Mouse (Mus musculus) thymus, adult 2 months (tissue): ENCODE results near the gene Plcl1. TPM values are rescaled to one million over a fixed set of nuclear protein-coding genes. Genes with fewer than 3 reads are reported as not detected.
"Not testable (repeated sequence)": the region's sequence is repeated elsewhere in the genome, so short reads cannot be mapped to it uniquely, and the experiment has no call there.

Experiments
- DNase-seq: peaks from one replicate; pipeline ENCODE4 v3.0.0; 2021
- H3K27ac ChIP-seq: fragments of 200-500 bp; 2 replicates; pipeline ENCODE4 v1.5.1; 2012; ENCODE audit warnings: low read length, control low read depth; ENCODE audit not compliant: control insufficient read depth, insufficient read depth
- H3K27me3 ChIP-seq: fragments of 200-500 bp; 2 replicates; pipeline ENCODE4 v1.6.1; 2012; ENCODE audit warnings: mild to moderate bottlenecking, low read length, moderate library complexity, mixed read lengths; ENCODE audit not compliant: control insufficient read depth, insufficient read depth
- H3K36me3 ChIP-seq: fragments of 200-500 bp; 2 replicates; pipeline ENCODE4 v1.6.1; 2012; ENCODE audit warnings: mild to moderate bottlenecking, low read length, moderate library complexity; ENCODE audit not compliant: control insufficient read depth, insufficient read depth
- H3K4me1 ChIP-seq: fragments of 200-500 bp; replicated peaks from 2 replicates; pipeline ENCODE4 v1.6.1; 2012; ENCODE audit warnings: low read length; ENCODE audit not compliant: control insufficient read depth, insufficient read depth
- H3K4me3 ChIP-seq: fragments of 200-500 bp; 2 replicates; pipeline ENCODE4 v1.5.1; 2012; ENCODE audit warnings: mild to moderate bottlenecking, low read length, control low read depth, moderate library complexity; ENCODE audit not compliant: control insufficient read depth, insufficient read depth
- CTCF ChIP-seq: fragments of 200-500 bp; IDR thresholded peaks from 2 replicates; pipeline ENCODE4 v1.5.1; 2012; ENCODE audit warnings: mild to moderate bottlenecking, control low read depth, low read length, moderate library complexity, borderline replicate concordance; ENCODE audit not compliant: control insufficient read depth, poor library complexity, insufficient read depth; ENCODE audit errors: extremely low read depth
- POLR2A ChIP-seq: fragments of 200-500 bp; IDR thresholded peaks from 2 replicates; pipeline ENCODE4 v1.6.1; 2012; ENCODE audit warnings: mild to moderate bottlenecking, low read length, control low read depth, moderate library complexity; ENCODE audit not compliant: control insufficient read depth, poor library complexity, insufficient read depth; ENCODE audit errors: extremely low read depth
- WGBS: fragments of 180-500 bp; shearing (Covaris S2); methylation state at CpG from one replicate; pipeline ENCODE4 v1.1.7; 2018; 5-methylcytosine and 5-hydroxymethylcytosine counted together
- polyA plus RNA-seq: library from polyadenylated mRNA; depleted of rRNA; stranded (reverse); fragments of >200 nt; gene quantifications from 2 replicates; pipeline ENCODE4 v1.2.3, GENCODE M21; 2012

Plcl1 gene
- polyA plus RNA-seq, 1 experiment = 2.7 TPM

DNA sequence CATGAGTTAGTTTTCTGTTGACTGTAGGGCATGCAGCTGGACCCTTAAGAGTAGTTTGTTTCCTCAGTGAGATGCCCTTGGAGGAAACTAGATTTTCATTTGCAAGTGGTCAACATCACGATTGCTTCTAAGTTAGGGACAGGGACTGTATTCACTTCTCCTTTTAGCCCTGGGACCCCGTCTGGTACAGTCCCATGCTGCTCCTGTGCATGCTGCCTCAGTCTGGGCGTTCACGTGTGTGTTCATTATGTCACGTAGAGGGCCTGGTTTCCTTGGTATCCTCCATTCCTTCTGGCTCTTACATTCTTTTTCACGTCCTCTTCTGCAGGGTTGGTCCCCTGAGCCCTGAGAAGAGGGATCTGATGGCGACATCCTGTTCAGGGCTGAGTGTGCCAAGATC, 69.3 kb downstream of the Plcl1 start:
- Histone ChIP-seq H3K4me1 (no peaks in the 10 kb centered on the region), H3K4me3 (no peak overlapping the region), H3K36me3 (no peaks in the 10 kb centered on the region), H3K27ac (no peak overlapping the region), H3K27me3 (no peaks in the 10 kb centered on the region)
- WGBS = 89% methylated on average over 7 of the region's 7 CpGs
- DNase-seq = no peak
- no peak for TF ChIP-seq POLR2A
- TF ChIP-seq CTCF = no peak

DNA sequence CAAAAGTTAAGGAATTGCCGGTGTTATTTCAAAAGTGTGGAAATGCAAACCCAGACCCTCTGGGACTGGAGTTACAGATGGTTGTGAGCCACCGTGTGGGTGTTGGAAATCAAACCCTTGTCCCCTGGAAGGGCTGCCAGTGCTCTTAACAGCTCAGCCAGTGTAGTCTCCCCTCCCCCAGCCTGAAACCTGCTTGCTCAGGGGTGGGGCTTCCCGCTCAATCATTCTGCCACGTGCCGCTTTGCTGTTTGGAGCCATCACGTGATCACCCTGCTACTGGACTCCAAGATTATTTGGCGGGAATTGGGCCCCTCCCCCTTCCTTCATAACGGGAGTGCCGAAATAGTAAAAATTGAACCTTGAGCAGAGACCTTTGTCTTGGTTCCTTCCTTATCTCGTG, 81.7 kb downstream of the Plcl1 start:
- peak; percentile 4 for DNase-seq
- WGBS = 93% methylated on average over 10 of the region's 10 CpGs

GRCm38 (mm10) chr1:55488261-55488660, 82.5 kb downstream of the Plcl1 start:
- no peaks in the 10 kb centered on the region for H3K27me3 ChIP-seq
- 72% methylated on average over 2 of the region's 2 CpGs for WGBS
- TF ChIP-seq CTCF (no peak), POLR2A (no peak)
- H3K27ac ChIP-seq = no peak overlapping the region
- H3K4me3 ChIP-seq = no peak overlapping the region
- H3K4me1 ChIP-seq = no peaks in the 10 kb centered on the region
- DNase-seq = no peak
- H3K36me3 ChIP-seq = no peaks in the 10 kb centered on the region

More for the DNA sequence above, 81.7 kb downstream of the Plcl1 start:
- not testable (repeated sequence) for H3K27me3 ChIP-seq, H3K27ac ChIP-seq, H3K4me1 ChIP-seq, H3K36me3 ChIP-seq, H3K4me3 ChIP-seq

- H3K27me3 ChIP-seq = no peaks in the 10 kb centered on the region
- H3K4me1 ChIP-seq = no peaks in the 10 kb centered on the region
- WGBS = 80% methylated on average over 6 of the region's 6 CpGs
- TF ChIP-seq POLR2A (no peak), CTCF (no peak)
- H3K36me3 ChIP-seq = no peaks in the 10 kb centered on the region
- H3K27ac ChIP-seq = no peak overlapping the region
- DNase-seq = no peak
- H3K4me3 ChIP-seq = no peak overlapping the region
Observed at GRCm38 (mm10) chr1:55489355-55489754, 83.6 kb downstream of the Plcl1 start.

DNA sequence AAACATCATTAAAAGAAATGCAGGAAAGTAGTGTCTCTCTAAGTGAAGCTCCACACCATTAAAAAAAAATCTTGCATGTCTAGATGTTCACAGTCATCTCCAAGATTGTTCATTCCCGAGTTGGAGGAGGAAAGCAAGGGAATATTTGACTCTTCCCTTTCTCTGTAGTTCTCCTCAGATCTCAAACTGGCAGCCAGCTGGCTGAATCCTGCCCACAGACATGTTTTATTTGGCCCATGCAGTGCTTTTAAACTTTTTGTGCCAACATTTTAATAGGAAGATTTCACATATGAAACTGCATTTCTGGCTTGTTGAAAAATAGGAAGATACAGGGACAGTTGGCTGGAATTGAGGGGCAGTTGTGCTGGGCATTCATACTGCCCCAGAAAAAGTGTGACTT, 94.2 kb downstream of the Plcl1 start:
- Histone ChIP-seq H3K27me3 (no peaks in the 10 kb centered on the region), H3K27ac (no peak overlapping the region), H3K4me3 (no peak overlapping the region), H3K4me1 (no peaks in the 10 kb centered on the region), H3K36me3 (no peaks in the 10 kb centered on the region)
- 71% methylated on average over 1 of the region's 1 CpGs for WGBS
- no peak for TF ChIP-seq POLR2A
- TF ChIP-seq CTCF = no peak
- DNase-seq = no peak

GRCm38 (mm10) chr1:55500981-55501682, 95.4 kb downstream of the Plcl1 start:
- no peak for DNase-seq
- Histone ChIP-seq H3K27ac (no peak overlapping the region), H3K4me1 (no peaks in the 10 kb centered on the region), H3K36me3 (no peaks in the 10 kb centered on the region), H3K4me3 (no peak overlapping the region), H3K27me3 (no peaks in the 10 kb centered on the region)
- WGBS = 98% methylated on average over 2 of the region's 2 CpGs
- TF ChIP-seq POLR2A (no peak), CTCF (no peak)

GRCm38 (mm10) chr1:55505811-55506210, 100.1 kb downstream of the Plcl1 start:
- 92% methylated on average over 4 of the region's 4 CpGs for WGBS

More at GRCm38 (mm10) chr1:55505811-55506210, 100.1 kb downstream of the Plcl1 start:
- no peak overlapping the region for H3K27ac ChIP-seq
- no peak overlapping the region for H3K4me3 ChIP-seq
- no peaks in the 10 kb centered on the region for H3K36me3 ChIP-seq
- no peaks in the 10 kb centered on the region for H3K4me1 ChIP-seq
- no peak for TF ChIP-seq POLR2A
- TF ChIP-seq CTCF = no peak
- DNase-seq = no peak
- H3K27me3 ChIP-seq = no peaks in the 10 kb centered on the region
